Mouse (Mus musculus) ES-E14 (cell line): ENCODE data around the gene Zfp92. TPM values are rescaled to one million over a fixed set of nuclear protein-coding genes. Genes with fewer than 3 reads are reported as not detected.
A peak's percentile ranks its signal among the peaks of the same experiment; 100 is the strongest.

Experiments
- DNase-seq: peaks from one replicate; pipeline ENCODE4 v3.0.0-alpha.2; 2013; ENCODE audit warnings: low read depth, low spot score
- H3K27ac ChIP-seq: 2 replicates; pipeline ENCODE4 v1.5.1; 2012; ENCODE audit warnings: low read depth, mild to moderate bottlenecking, low read length, moderate library complexity, mixed read lengths; ENCODE audit not compliant: poor library complexity, insufficient read depth, severe bottlenecking
- H3K36me3 ChIP-seq: 2 replicates; pipeline ENCODE4 v1.6.1; 2012; ENCODE audit warnings: mild to moderate bottlenecking, low read length, moderate library complexity, mixed read lengths; ENCODE audit not compliant: control insufficient read depth, poor library complexity, insufficient read depth, severe bottlenecking
- H3K4me1 ChIP-seq, 2 experiments: fragments of 150-350 bp in 1 of 2; sonication (generic) in 1 of 2; 2 replicates each; pipeline ENCODE4 v1.6.1; 2012; ENCODE audit warnings: low read length in 2 of 2, mild to moderate bottlenecking in 1 of 2, mixed read lengths in 1 of 2; ENCODE audit not compliant: control insufficient read depth in 2 of 2, insufficient read depth in 2 of 2, poor library complexity in 1 of 2
- H3K4me3 ChIP-seq, 2 experiments: fragments of 150-350 bp in 1 of 2; sonication (generic) in 1 of 2; 2 replicates each; pipeline ENCODE4 v1.5.1; 2012; ENCODE audit warnings: low read length in 2 of 2, low read depth in 1 of 2, mild to moderate bottlenecking in 1 of 2, mixed read lengths in 1 of 2; ENCODE audit not compliant: insufficient read depth in 1 of 2, poor library complexity in 1 of 2, severe bottlenecking in 1 of 2
- H3K9ac ChIP-seq: 2 replicates; pipeline ENCODE4 v1.6.1; 2012; ENCODE audit warnings: low read depth, mild to moderate bottlenecking, low read length, mixed read lengths; ENCODE audit not compliant: poor library complexity, insufficient read depth, severe bottlenecking
- H3K9me3 ChIP-seq: fragments of 150-350 bp; sonication (generic); 2 replicates; pipeline ENCODE4 v1.6.1; 2012; ENCODE audit warnings: low read depth, mild to moderate bottlenecking, low read length; ENCODE audit not compliant: control insufficient read depth, insufficient read depth
- CHD2 ChIP-seq: IDR thresholded peaks from 2 replicates; pipeline ENCODE4 v1.6.1; 2014; ENCODE audit warnings: mild to moderate bottlenecking, low read depth, low read length, inconsistent platforms
- HCFC1 ChIP-seq: IDR thresholded peaks from 2 replicates; pipeline ENCODE4 v1.6.1; 2012; ENCODE audit warnings: low read length, inconsistent platforms, borderline replicate concordance; ENCODE audit not compliant: insufficient read depth
- MAFK ChIP-seq: IDR thresholded peaks from 2 replicates; pipeline ENCODE4 v1.6.1; 2014; ENCODE audit warnings: mild to moderate bottlenecking, low read depth, low read length, inconsistent platforms; ENCODE audit not compliant: insufficient read depth
- ZC3H11A ChIP-seq: IDR thresholded peaks from 2 replicates; pipeline ENCODE4 v1.6.1; 2012; ENCODE audit warnings: low read depth, mild to moderate bottlenecking, inconsistent platforms, low read length, borderline replicate concordance
- ZNF384 ChIP-seq: IDR thresholded peaks from 2 replicates; pipeline ENCODE4 v1.6.1; 2012; ENCODE audit warnings: low read depth, low read length, inconsistent platforms
- in situ Hi-C, 2 experiments: fragments of 600-800 bp; cut with MboI; formaldehyde crosslinking; loops; one replicate each; pipeline ENCODE4 v1.15.1; 2025; ENCODE audit warnings: low sequenced_read_pairs in 2 of 2, inconsistent platforms in 1 of 2; ENCODE audit not compliant: unreplicated experiment in 2 of 2
- total RNA-seq: library from RNA; depleted of rRNA; stranded (reverse); fragments of 300-350 nt; gene quantifications from 2 replicates; pipeline ENCODE4 v1.2.3, GENCODE M21; 2012

The Zfp92 gene
- total RNA-seq, 1 experiment = 0.04 TPM

DNA sequence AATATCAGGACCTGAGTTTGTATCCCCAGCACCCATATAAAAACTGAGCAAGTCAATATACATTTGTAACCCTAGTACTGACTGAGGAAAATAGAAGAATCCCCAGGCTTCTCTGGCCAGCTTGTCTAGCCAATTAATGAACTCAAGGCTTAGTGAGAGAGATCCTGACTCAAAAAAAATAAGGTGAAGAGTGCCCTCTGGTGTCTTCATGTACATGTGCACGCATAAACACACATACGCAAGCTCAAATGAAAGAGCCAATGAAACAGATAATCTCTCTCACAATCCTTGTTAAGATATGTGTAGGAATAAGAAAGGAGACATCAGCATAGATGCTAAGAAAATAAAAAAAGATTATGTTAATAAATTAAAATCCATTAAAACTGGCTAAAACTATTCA lies 19.1 kb downstream of the Zfp92 start:
- Histone ChIP-seq H3K9me3 (no peaks in the 10 kb centered on the region), H3K27ac (no peak overlapping the region), H3K9ac (no peak overlapping the region), H3K4me1 (no peaks in the 10 kb centered on the region), H3K4me3 (no peak overlapping the region), H3K36me3 (no peaks in the 10 kb centered on the region)
- no peak for DNase-seq
- in situ Hi-C loops = loop anchor here in 1 of 2 experiments (25.0 kb wide), 1 partner anchor 368 kb away; the partner anchor contains the start of gene Pnma3
- TF ChIP-seq ZC3H11A (no peak), ZNF384 (no peak), MAFK (no peak), CHD2 (no peak), HCFC1 (no peak)

- no peaks in the 10 kb centered on the region for H3K9me3 ChIP-seq
- H3K36me3 ChIP-seq = no peaks in the 10 kb centered on the region; the same call in 1 of the 2 replicates
- no peak overlapping the region for H3K4me3 ChIP-seq
- no peak overlapping the region for H3K27ac ChIP-seq
- in situ Hi-C loops = loop anchor here in 1 of 2 experiments (25.0 kb wide), 1 partner anchor 371 kb away; the partner anchor contains the start of gene Pnma3
- no peak for DNase-seq
- no peak overlapping the region for H3K9ac ChIP-seq
- no peaks in the 10 kb centered on the region for H3K4me1 ChIP-seq
- TF ChIP-seq HCFC1 (no peak), ZC3H11A (no peak), ZNF384 (no peak), CHD2 (no peak), MAFK (no peak)
Measured at GRCm38 (mm10) chrX:73432850-73433249, 22.0 kb downstream of the Zfp92 start.

GRCm38 (mm10) chrX:73435252-73435651 lies 24.4 kb downstream of the Zfp92 start, which contains the start of gene Trex2:
Trex2 (minus strand) TSS chrX:73435344.
- Histone ChIP-seq H3K27ac (no peak within 1 kb of the TSS), H3K9ac (no peak within 1 kb of the TSS), H3K4me1 (no peaks in the 10 kb centered on the region), H3K36me3 (no peaks in the 10 kb centered on the region; the same call in 1 of the 2 replicates), H3K9me3 (no peaks in the 10 kb centered on the region), H3K4me3 (peak within 1 kb of the TSS in 1 of 2 experiments; percentile 32; a peak in 1 of 4 replicates)
- no peak for TF ChIP-seq HCFC1
- TF ChIP-seq MAFK = no peak
- TF ChIP-seq ZC3H11A = no peak
- TF ChIP-seq CHD2 = no peak
- no peak for TF ChIP-seq ZNF384
- in situ Hi-C loops = loop anchor here in 1 of 2 experiments (25.0 kb wide), 1 partner anchor 373 kb away; the partner anchor contains the start of gene Pnma3
- DNase-seq = no peak

DNA sequence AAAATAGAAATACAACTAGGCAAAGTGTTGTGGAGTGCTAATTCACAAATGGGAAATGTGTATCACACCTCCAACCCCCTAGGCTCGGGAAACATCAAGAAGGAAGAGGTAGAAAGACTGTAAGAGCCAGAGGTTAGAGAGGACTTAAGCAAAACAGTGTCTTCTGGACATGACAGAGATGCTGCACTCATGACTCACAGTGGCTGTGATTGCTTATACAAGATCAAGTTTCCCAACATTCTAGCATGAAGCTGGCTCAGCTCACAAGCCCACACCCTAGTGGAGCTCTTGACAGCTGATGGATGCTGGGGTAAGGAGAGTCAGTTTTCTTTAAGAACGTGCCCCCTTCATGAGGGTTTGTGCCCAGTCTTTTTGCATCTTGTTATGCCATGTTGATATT lies 30.5 kb downstream of the Zfp92 start:
- Histone ChIP-seq H3K9me3 (no peaks in the 10 kb centered on the region), H3K4me3 (no peak overlapping the region), H3K36me3 (no peaks in the 10 kb centered on the region; the same call in 1 of the 2 replicates), H3K9ac (no peak overlapping the region), H3K27ac (no peak overlapping the region), H3K4me1 (no peaks in the 10 kb centered on the region)
- no peak for DNase-seq
- in situ Hi-C loops = loop anchor here in 1 of 2 experiments (25.0 kb wide), 1 partner anchor 379 kb away; the partner anchor contains the start of gene Pnma3
- TF ChIP-seq CHD2 (no peak), ZC3H11A (no peak), MAFK (no peak), HCFC1 (no peak), ZNF384 (no peak)

DNA sequence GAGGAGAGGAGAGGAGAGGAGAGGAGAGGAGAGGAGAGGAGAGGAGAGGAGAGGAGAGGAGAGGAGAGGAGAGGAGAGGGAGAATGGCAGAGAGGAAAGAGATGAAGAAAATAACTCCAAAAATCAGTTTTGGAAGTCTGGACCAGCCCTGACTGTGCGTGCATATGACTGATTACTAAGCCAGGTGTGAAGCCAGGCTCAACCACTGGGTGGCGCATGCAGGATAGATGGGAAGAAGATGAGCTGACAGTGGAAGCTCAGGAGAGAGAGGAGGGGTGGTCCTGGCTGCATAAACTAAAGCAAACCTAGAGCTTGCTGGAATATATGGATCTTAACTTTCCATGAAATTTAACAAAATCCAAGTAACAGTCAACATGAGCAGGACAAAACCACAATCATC lies 41.1 kb downstream of the Zfp92 start:
- H3K4me3 ChIP-seq = no peak overlapping the region
- in situ Hi-C loops = no loop called here
- DNase-seq = no peak

More for the DNA sequence above, 41.1 kb downstream of the Zfp92 start:
- H3K9ac ChIP-seq = no peak overlapping the region
- no peaks in the 10 kb centered on the region for H3K4me1 ChIP-seq
- no peaks in the 10 kb centered on the region for H3K9me3 ChIP-seq
- TF ChIP-seq MAFK (no peak), ZC3H11A (no peak), CHD2 (no peak), ZNF384 (no peak), HCFC1 (no peak)
- H3K36me3 ChIP-seq = no peaks in the 10 kb centered on the region
- H3K27ac ChIP-seq = no peak overlapping the region
